Mouse (Mus musculus) hematopoietic multipotent progenitor cell, adult 10-12 weeks (in vitro differentiated cells): ENCODE results near the gene Arhgap42. TPM values are rescaled to one million over a fixed set of nuclear protein-coding genes. Genes with fewer than 3 reads are reported as not detected.

Experiments
- polyA plus RNA-seq: library from polyadenylated mRNA; stranded (reverse); fragments of >175 nt; gene quantifications from 2 replicates; pipeline ENCODE4 v1.2.3, GENCODE M21; 2012; ENCODE audit warnings: low replicate concordance

Gene Arhgap42
- 0.17 and 0.97 TPM in 2 replicates for polyA plus RNA-seq

GRCm38 (mm10) chr9:9238438-9239391 is at the start of gene Arhgap42:
Gene Arhgap42 (minus strand): TSS chr9:9239101.

GRCm38 (mm10) chr9:8971491-8971890 is 267.4 kb downstream of the Arhgap42 start, which contains the start of gene Gm16485:
Gene Gm16485 (plus strand): TSS chr9:8971791.

